Mouse (Mus musculus): ENCODE results near the gene Scyl3.

The Scyl3 gene

DNA sequence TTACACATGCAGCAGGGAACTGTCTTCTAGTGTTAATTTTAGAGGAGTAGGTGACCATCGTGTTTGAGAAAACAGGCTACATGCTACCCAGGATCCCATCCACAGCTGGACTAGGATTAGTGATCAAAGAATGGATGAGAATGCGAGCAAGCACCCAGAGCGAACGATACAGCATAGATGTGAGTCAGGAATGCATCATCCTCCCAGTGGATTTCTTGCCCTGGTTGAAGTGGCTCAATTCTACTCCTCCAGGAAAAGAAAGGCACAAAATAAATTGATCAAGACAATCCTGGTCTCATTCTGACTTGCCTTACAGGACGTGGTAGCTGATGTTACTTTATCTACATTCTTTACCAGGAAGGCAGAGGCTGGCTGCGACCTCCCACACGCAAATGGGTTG is at the start of gene Scyl3:
Gene Scyl3, plus strand, starts transcription at position 255 of the 400 bp plus-strand sequence.
- ChIA-PET CTCF (interaction anchor here in 1 of 4 experiments (1.5 kb wide), 1 partner anchor 210 kb away, joined by 4 read pairs; no protein-coding TSS in a partner anchor), POLR2A (interaction anchor here in 3 of 4 experiments (1.7 to 4.2 kb wide), 4 partner anchors 13 to 66 kb away, joined by 5 to 24 read pairs (median 10); partner anchors contain the start of genes BC055324 (in 2 of the 3) and Mettl18 (in 2 of the 3))

DNA sequence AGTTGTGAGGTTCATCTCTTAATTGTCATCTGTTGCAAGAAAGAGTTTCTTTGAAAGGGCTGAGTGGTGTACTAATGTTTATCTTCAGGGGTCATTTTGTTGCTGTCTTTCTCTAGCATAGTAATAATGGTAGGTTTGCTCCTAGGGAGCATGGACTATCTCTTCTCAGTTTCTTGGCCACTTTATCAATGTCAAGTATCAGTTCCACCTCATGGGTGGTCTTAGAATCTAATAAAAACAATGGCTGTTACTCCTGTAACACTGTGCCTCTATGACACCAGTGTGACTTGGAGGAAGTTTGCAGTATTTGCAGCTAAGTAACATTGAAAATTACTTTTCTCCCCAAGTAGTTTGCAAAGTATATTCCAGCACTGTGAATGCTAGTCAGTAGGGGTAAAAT is 39.3 kb upstream of the Scyl3 start:
- POLR2A ChIA-PET: interaction anchor here in 1 of 4 experiments (0.6 kb wide), 1 partner anchor 700 kb away, joined by 4 read pairs; no protein-coding TSS in a partner anchor
- CTCF ChIA-PET: no interaction called here

DNA sequence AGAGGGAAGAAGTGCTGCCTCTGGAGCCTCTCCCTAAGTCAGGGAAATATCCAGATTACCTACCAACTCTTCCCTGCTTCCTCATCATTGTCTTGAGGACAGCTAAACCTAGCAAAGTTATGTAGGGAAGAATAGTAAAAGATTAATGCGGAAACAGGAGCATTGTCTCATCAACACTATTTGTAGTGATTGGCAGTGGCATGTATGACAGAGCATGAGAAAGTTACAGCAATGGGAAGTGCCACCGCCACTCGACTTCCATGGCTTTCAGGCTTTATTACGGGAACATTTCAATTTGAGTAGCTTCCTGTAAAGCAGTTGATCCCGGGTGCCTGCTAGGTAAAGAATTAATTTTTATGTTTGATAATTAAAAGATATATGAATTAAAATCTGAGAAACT is 35.6 kb upstream of the Scyl3 start:
- ChIA-PET POLR2A (no interaction called here), CTCF (interaction anchor here in 3 of 4 experiments (0.6 to 1.4 kb wide), 4 partner anchors 15 to 743 kb away, joined by 3 to 7 read pairs (median 4); no protein-coding TSS in a partner anchor)

DNA sequence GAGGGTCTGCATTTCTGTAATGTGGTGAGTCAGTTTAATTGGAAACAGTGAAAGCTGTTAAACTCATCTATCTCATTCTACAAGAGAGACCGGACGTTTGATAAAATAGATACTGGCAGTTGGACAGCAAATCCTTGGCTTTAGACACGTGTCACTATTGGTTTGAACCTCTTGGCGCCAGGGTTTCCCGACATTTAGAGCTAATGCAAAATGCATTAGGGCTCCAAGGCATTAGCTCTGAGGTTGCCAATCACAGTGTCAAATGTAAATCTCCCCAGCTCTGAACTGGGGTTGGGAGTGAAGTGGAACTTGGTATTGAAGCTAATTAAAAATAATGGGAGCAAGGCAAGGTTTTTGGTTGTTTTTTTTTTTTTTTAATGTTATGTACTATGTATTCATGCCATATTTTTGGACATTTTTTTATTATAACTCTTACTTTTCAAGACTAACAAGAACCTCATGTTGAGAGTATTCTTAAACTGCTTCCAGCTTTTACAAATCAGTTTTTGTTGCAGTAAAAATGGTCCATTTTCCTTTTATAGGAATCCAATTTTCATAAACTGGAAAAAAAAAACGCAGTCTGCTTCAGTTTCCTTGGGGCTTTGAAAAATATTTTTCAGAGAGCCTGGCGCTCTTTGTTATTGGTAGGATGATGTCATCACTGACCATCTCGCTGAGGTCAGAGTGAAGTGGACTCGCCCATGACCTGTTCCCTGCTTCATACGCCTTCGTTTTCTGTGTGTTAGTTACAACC is 34.9 kb upstream of the Scyl3 start:
- CTCF ChIA-PET: interaction anchor here in 2 of 4 experiments (0.6 to 1.0 kb wide), 5 partner anchors 16 to 253 kb away, joined by 3 to 7 read pairs (median 4); no protein-coding TSS in a partner anchor
- POLR2A ChIA-PET: no interaction called here

DNA sequence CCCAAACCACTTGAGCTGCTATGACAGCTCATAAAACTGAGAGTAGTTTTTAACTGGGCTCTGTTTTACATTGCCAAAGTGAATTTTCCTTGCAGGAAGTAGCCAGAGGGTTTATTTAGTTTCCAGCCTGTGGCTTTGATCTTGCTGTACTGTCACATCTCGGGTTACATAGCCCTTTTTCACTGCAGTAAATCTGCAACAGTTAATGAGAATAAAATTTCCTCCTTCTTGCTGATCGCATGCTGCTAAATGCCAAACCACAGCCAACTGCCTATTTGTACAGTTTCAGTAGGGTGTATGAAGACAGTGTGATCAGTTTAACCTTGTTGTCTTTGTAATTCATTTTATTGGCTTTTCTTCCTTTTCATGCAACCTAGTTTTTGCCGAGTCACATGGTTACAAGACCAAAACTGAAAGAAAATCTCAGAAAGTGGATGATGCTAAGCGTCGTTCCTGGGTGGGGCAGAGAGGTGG is 30.6 kb upstream of the Scyl3 start:
- ChIA-PET CTCF (interaction anchor here (0.5 to 1.2 kb wide), 4 partner anchors 12 to 891 kb away, joined by 3 to 4 read pairs (median 4); no protein-coding TSS in a partner anchor), POLR2A (interaction anchor here in 1 of 4 experiments (0.7 kb wide), 1 partner anchor 27 kb away, joined by 3 read pairs; no protein-coding TSS in a partner anchor)

DNA sequence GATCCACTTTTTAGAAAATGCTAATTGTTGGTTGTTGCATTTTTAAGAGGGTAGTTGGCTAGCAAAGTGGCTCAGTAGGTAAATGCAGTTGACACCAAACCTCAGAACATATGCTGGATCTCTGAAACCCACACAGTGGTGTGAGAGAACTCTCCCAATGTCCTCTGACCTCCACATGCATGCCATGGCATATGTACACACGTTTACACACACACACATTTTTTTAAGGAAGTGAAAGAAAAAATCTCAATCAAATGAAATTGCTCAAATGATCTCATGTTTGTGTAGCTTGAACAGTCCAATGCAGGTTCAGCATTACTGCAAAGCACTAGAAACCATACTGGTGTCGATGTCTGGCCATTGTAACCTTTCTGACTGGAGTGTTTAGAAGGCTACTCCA is 29.3 kb upstream of the Scyl3 start:
- CTCF ChIA-PET: no interaction called here

DNA sequence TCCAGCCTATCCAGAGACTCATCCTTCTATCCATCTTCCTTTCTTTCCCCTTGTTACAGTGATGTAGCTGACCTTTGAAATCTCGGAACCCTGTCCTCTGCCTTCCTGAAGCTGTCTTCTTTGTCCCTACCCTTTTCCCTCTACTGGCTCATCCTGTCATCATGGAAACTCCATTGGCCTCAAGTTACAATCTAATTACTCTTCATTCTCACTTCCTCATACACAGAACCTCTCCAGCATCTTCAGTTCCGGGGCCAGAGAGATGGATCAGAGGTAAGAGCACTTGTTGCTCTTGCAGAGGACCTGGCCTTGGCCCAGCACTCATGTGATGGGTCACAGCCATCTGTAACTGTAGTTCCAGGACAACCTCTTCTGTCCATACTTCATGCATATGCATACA is 28.7 kb upstream of the Scyl3 start:
- POLR2A ChIA-PET: no interaction called here
- CTCF ChIA-PET: no interaction called here

More for the DNA sequence above, 29.3 kb upstream of the Scyl3 start:
- POLR2A ChIA-PET: no interaction called here

DNA sequence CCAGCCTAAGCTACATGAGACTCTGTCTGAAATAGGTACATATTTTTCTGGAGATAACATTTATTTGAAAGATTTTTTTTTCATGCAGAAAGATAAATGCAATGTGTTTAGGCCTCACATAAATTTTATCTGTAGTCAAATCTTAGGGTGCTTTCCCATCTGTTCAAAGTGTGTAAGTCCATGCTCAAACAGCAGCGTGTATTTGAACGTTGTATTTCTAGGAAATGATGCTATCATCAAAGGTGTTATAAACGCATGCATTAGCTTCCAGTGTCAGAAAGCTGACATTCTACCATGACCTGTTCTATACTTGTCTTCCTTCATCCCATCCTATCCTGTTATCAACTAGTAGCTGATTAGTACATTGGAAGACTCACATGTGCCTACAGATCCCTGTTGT is 25.5 kb upstream of the Scyl3 start:
- CTCF ChIA-PET: no interaction called here
- POLR2A ChIA-PET: interaction anchor here in 1 of 4 experiments (1.6 kb wide), 1 partner anchor 19 kb away, joined by 4 read pairs; no protein-coding TSS in a partner anchor

DNA sequence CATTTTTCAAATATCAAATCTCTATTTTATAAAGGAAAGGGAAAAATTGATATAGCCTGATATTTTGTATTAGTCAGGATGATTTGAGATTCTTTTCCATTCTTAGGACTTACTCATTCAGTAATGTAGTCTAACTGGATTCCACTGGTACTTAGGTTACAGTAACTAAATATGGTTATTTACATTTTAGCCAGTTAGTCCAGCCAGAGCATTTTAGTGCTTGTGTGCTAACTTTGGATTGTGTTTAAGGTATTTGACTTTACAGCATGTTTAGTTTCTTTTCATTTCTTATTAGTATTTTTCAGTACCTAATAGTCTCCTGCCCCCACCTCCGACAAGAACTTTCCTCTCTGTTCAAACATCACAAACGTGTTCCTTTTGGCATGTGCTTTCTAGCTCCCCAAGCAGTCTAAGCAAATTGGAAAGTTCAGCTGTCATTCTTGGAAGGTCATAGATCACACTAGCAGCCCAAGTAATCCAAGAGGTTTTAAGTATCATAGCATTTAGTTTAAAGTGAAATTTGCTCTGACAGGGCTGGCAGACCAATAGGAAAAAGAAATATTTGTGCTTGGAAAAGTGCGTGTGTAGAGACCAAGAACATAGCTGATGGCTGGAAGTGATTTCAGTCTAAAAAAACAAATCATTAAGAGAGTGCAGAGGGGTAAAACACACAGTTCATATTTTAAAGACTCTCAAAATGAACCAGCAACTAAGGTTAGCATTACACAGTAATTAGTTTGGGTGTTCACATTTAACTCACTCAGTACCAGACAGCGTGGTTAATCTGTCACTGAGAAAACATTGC is 21.7 kb upstream of the Scyl3 start:
- CTCF ChIA-PET: interaction anchor here in 2 of 4 experiments (0.7 to 2.0 kb wide), 2 partner anchors 110 to 757 kb away, joined by 4 to 6 read pairs; no protein-coding TSS in a partner anchor
- POLR2A ChIA-PET: no interaction called here

DNA sequence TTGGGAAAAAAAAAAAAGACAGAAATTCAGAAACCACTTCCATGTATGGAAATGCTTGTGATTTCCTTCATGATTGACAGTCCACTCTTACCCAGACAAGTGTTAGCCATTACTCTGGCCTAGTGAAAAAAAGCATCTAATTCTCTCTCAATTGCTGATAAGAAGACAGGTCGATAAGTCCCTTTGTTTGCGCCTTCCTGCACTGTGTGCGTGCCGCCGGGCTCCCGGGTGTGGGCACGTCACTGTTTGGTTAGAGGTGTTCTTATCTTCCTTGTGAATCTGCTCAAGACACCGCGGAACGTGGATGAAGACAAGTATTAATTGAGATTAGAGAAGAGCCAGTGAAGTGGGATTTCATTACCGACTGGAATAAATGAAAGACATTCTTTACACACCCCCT is 20.5 kb upstream of the Scyl3 start:
- ChIA-PET CTCF (interaction anchor here in 3 of 4 experiments (0.7 to 3.1 kb wide), 4 partner anchors 74 to 758 kb away, joined by 4 to 20 read pairs (median 6); no protein-coding TSS in a partner anchor), POLR2A (no interaction called here)

DNA sequence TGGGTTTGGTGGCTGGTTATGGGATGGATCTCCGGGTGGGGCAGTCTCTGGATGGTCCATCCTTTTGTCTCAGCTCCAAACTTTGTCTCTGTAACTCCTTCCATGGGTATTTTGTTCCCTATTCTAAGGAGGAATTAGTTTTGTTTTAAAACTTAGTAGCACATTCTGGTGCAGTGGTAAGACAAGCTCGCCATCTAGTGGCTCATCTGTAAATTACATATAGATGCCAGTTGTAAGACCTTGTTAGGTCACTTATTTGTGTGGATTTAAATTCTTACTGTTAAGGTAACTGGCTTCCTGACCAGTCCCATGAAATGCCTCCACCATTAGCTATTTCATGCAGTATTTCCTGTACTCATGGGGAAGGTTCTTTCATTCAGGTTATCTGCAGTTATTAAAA is 18.6 kb upstream of the Scyl3 start:
- ChIA-PET POLR2A (no interaction called here), CTCF (interaction anchor here (0.7 to 3.1 kb wide), 16 partner anchors 10 to 760 kb away, joined by 3 to 20 read pairs (median 4); partner anchors contain the start of gene Kifap3 (in 2 of the 4))

DNA sequence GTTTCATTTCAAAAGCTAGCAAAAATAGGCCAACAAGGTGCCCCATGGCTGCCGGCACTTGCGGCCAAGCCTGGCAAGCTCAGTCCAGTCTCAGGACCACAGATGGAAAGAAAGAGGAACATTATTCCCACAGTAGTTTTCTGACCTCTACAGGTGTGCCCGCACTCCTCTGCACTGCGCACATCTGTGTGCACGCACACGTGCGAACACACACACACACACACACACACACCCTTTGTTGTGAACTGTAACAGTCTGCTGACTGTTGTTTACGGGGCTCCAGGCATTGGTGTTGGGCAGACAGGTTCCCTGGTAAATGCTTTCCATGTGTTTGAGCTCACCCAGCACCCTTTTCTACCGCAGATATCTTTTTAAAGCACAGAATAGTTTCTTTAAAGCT is 18.1 kb upstream of the Scyl3 start:
- ChIA-PET CTCF (interaction anchor here (0.6 to 3.1 kb wide), 18 partner anchors 10 to 760 kb away, joined by 3 to 20 read pairs (median 4); partner anchors contain the start of gene Kifap3 (in 2 of the 4)), POLR2A (no interaction called here)

DNA sequence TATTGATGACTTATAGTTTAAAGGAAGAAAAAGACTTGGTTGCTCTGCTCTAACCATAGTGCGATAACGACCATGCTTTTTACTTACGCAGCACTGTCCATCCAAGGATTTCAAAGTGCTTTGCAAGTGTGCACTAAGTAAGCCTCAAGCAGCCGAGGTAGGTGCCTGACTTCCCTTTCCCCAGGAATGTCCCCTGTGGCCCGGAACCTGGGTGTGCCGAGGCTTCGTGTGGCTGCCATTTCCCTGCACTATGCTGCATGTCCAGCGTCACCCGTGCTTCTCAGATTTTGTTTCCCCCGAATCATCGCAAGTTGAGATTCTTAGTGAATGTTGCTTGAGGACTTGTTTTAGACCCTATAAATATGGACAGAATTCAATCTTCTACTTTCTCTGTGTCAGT is 16.9 kb upstream of the Scyl3 start:
- POLR2A ChIA-PET: no interaction called here
- CTCF ChIA-PET: interaction anchor here in 1 of 4 experiments (2.8 kb wide), 1 partner anchor 762 kb away, joined by 19 read pairs; no protein-coding TSS in a partner anchor

DNA sequence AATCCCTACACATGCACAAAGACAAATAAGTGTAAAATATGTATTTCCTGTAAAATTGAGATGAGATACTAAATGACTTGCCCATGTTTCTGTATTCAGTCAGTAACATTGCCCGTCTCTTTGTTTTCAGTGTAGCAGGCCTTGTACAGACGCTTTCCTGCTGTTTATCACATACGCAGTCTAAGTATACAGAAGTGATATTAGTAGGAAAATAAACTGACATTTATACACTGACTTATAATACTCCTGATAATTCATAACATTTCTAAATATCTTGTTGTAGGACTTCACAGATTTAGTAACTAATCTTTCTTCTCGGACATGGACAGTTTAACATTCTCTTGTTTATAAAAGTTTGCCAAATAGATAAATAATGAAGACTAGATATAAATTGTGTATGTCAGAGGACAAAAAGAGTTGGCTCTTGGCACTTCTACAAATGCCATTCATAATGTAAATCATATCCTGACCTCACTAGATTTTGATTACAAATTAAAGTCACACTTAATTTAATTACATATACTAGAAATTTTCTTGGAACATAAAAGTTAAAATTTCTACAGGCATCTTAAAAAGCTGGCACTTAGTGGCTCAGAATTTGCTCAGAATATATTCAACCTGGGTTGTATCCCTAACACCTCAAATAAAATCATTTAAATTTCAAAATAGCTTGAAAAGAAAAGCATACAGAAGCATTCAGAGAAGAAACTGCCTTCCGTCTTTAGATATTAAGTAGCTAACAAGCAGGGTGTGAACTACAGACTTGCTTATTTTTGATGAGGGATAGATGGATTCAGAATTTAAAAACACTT is 11.3 kb upstream of the Scyl3 start:
- ChIA-PET CTCF (no interaction called here), POLR2A (interaction anchor here in 1 of 4 experiments (0.6 kb wide), 1 partner anchor 783 kb away, joined by 3 read pairs; no protein-coding TSS in a partner anchor)

DNA sequence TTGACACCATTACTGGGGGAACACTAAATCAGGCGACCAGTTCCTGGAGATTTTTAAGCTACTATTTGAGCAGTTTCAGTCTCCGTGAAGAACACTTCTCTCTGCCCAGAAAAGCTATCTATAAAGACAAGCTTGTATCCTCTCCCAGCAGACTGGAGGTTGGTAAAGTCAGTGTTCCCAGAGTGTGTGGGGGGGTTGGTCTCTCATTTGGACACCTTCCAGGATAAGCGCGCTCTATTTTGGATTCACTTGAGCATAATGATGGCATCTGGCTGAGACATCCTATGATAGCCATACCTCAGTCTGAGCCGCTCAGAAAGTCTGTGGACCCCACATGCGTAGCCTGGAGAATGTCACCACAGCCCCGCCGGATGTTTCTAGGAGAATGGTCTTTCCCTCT is 4.8 kb upstream of the Scyl3 start:
- POLR2A ChIA-PET: no interaction called here
- CTCF ChIA-PET: no interaction called here

DNA sequence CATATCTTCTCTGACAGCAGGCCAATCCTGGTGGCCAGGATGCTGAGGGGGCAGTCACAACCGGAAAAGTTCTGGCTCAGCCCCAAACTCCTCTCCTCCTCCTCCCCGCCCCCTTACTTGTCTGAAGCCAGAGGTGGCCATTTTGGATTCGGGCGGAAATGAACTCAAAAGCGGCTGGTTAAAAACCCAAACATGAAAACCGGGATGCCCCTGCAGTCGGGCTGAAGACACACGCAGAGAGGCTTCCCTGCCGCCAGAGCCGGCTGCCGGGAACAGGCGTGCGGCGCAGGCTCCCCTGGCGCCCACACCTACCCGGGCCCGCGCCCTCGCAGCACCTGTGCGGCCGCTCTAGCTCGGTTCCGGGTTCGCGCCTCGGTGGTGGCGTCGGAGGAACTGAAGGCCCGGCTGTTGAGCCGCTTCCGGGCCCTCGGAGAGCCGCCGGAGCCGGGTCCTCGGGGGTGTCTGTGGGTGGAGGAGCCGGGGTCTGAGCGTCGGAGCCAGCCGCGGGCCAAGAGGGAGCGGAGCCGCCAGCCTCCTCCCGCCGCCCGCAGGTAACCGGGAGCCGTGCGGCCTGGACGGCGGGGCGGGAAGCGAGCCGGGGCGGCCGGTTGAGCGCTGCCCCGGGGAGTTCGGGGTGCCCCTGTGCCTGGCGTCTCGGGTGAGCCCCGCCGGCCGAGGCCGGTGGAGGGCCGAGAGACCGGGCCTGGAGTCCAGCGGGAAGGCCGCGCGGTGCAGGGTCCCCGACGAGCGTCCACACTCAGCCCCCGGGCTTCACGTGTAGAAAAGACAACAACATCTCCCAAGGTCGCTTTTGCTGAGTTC is 947 bp downstream of the Scyl3 start:
- ChIA-PET POLR2A (interaction anchor here in 3 of 4 experiments (0.6 to 4.2 kb wide), 10 partner anchors 12 to 1650 kb away, joined by 3 to 24 read pairs (median 5); partner anchors contain the start of genes BC055324 (in 2 of the 3), Mettl18 (in 2 of the 3), Gorab (in 1 of the 3) and Kifap3 (in 1 of the 3)), CTCF (interaction anchor here in 1 of 4 experiments (1.5 kb wide), 1 partner anchor 209 kb away, joined by 4 read pairs; no protein-coding TSS in a partner anchor)

DNA sequence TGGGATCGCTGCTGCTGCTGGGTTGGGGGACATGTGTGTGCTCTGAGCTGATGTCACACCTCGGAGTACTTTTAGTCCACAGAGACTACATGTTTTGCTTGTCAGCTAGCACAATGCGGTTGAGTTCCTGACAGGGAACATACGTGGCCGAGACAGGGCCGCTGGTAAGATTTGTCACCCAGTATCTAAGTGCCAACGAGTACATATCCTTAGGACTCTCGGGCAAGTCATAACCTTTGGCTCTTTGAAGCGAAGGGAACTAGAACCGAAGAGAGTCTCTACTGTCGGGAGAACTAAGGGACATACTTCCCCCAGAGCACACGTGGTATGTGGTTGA is 1.5 kb downstream of the Scyl3 start:
- POLR2A ChIA-PET: interaction anchor here in 3 of 4 experiments (0.9 to 4.2 kb wide), 11 partner anchors 9 to 527 kb away, joined by 3 to 24 read pairs (median 5); partner anchors contain the start of genes BC055324 (in 2 of the 3), Mettl18 (in 2 of the 3), Gorab (in 1 of the 3) and Kifap3 (in 1 of the 3)
- CTCF ChIA-PET: interaction anchor here in 1 of 4 experiments (0.7 to 1.5 kb wide), 2 partner anchors 20 to 208 kb away, joined by 3 to 4 read pairs; no protein-coding TSS in a partner anchor

All from embryonic stem cell, embryonic (primary cell).